Mouse (Mus musculus): ENCODE data around the gene Rhobtb3. TPM values are rescaled to one million over a fixed set of nuclear protein-coding genes. Genes with fewer than 3 reads are reported as not detected.

Rhobtb3 gene
- polyA plus RNA-seq (2015; fragmentation: Nextera tagmentation; extraction: Ambion mirVana): 17.6 and 18.3 TPM in 2 replicates

GRCm38 (mm10) chr13:75943189-75944043 lies at the start of gene Rhobtb3:
Rhobtb3 (minus strand) TSS chr13:75943925.
- Histone ChIP-seq H3K27ac (replicated peaks) (peak within 1 kb of the TSS; percentile 97), H3K4me1 (peaks cover 22% of the 10 kb centered on the region), H3K9me3 (replicated peaks) (no peaks in the 10 kb centered on the region), H3K4me2 (peak within 1 kb of the TSS; percentile 65), H3K9ac (replicated peaks) (peak within 1 kb of the TSS; percentile 79), H3K36me3 (peaks cover 2% of the 10 kb centered on the region), H3K4me3 (replicated peaks) (peak within 1 kb of the TSS; percentile 82), H3K27me3 (replicated peaks) (no peaks in the 10 kb centered on the region)
- ATAC-seq (ENCODE audit: low FRiP score): peak; percentile 92
- under 1% methylated on average over 107 of the region's 110 CpGs for WGBS

- Histone ChIP-seq H3K4me3 (replicated peaks) (no peak overlapping the region), H3K9me3 (replicated peaks) (0 out of 2 replicates have a peak, but pooled peaks cover 4% of the 10 kb centered on the region), H3K27me3 (replicated peaks) (no peaks in the 10 kb centered on the region), H3K36me3 (no peaks in the 10 kb centered on the region), H3K9ac (replicated peaks) (no peak overlapping the region), H3K27ac (replicated peaks) (peak overlapping the region; percentile 46; the same call in 1 of the 2 replicates), H3K4me1 (peaks cover 6% of the 10 kb centered on the region), H3K4me2 (no peak overlapping the region)
- peak; percentile 89 for ATAC-seq (ENCODE audit: low FRiP score)
- WGBS: 21% methylated on average over 9 of the region's 9 CpGs
Observed at GRCm38 (mm10) chr13:75992169-75993028, 48.7 kb upstream of the Rhobtb3 start.

- WGBS: 86% methylated on average over 1 of the region's 1 CpGs
- Histone ChIP-seq H3K4me1 (peaks cover 6% of the 10 kb centered on the region), H3K9ac (replicated peaks) (no peak overlapping the region), H3K36me3 (no peaks in the 10 kb centered on the region), H3K4me2 (no peak overlapping the region), H3K27ac (replicated peaks) (no peak overlapping the region), H3K27me3 (replicated peaks) (no peaks in the 10 kb centered on the region), H3K9me3 (replicated peaks) (no peaks in the 10 kb centered on the region), H3K4me3 (replicated peaks) (no peak overlapping the region)
- ATAC-seq (ENCODE audit: low FRiP score): no peak
Observed at GRCm38 (mm10) chr13:75988096-75988495, 44.4 kb upstream of the Rhobtb3 start.

GRCm38 (mm10) chr13:75981901-75982300 lies 38.2 kb upstream of the Rhobtb3 start:
- no peaks in the 10 kb centered on the region for H3K27me3 ChIP-seq (replicated peaks)
- no peak for ATAC-seq (ENCODE audit: low FRiP score)
- H3K4me3 ChIP-seq (replicated peaks): no peak overlapping the region
- no peaks in the 10 kb centered on the region for H3K4me1 ChIP-seq
- no peak overlapping the region for H3K9ac ChIP-seq (replicated peaks)
- H3K4me2 ChIP-seq: no peak overlapping the region
- H3K36me3 ChIP-seq: no peaks in the 10 kb centered on the region
- no peak overlapping the region for H3K27ac ChIP-seq (replicated peaks)
- no peaks in the 10 kb centered on the region for H3K9me3 ChIP-seq (replicated peaks)

GRCm38 (mm10) chr13:75976649-75977048 lies 32.9 kb upstream of the Rhobtb3 start:
- no peak for ATAC-seq (ENCODE audit: low FRiP score)
- WGBS: 94% methylated on average over 2 of the region's 2 CpGs
- Histone ChIP-seq H3K27ac (replicated peaks) (no peak overlapping the region), H3K4me1 (no peaks in the 10 kb centered on the region), H3K4me3 (replicated peaks) (no peak overlapping the region), H3K4me2 (no peak overlapping the region), H3K36me3 (no peaks in the 10 kb centered on the region), H3K9me3 (replicated peaks) (no peaks in the 10 kb centered on the region), H3K9ac (replicated peaks) (no peak overlapping the region), H3K27me3 (replicated peaks) (no peaks in the 10 kb centered on the region)

GRCm38 (mm10) chr13:75976218-75976617 lies 32.5 kb upstream of the Rhobtb3 start:
- ATAC-seq (ENCODE audit: low FRiP score): no peak
- 94% methylated on average over 2 of the region's 2 CpGs for WGBS

GRCm38 (mm10) chr13:75975629-75976028 lies 31.9 kb upstream of the Rhobtb3 start:
- no peak overlapping the region for H3K4me3 ChIP-seq (replicated peaks)
- no peaks in the 10 kb centered on the region for H3K9me3 ChIP-seq (replicated peaks)
- H3K36me3 ChIP-seq: no peaks in the 10 kb centered on the region
- no peaks in the 10 kb centered on the region for H3K4me1 ChIP-seq
- no peak for ATAC-seq (ENCODE audit: low FRiP score)
- no peak overlapping the region for H3K27ac ChIP-seq (replicated peaks)
- no peaks in the 10 kb centered on the region for H3K27me3 ChIP-seq (replicated peaks)
- H3K4me2 ChIP-seq: no peak overlapping the region
- WGBS: 69% methylated on average over 1 of the region's 1 CpGs
- H3K9ac ChIP-seq (replicated peaks): no peak overlapping the region

More at GRCm38 (mm10) chr13:75976218-75976617, 32.5 kb upstream of the Rhobtb3 start:
- Histone ChIP-seq H3K4me3 (replicated peaks) (no peak overlapping the region), H3K4me2 (no peak overlapping the region), H3K9me3 (replicated peaks) (no peaks in the 10 kb centered on the region), H3K36me3 (no peaks in the 10 kb centered on the region), H3K27ac (replicated peaks) (no peak overlapping the region), H3K4me1 (no peaks in the 10 kb centered on the region), H3K27me3 (replicated peaks) (no peaks in the 10 kb centered on the region), H3K9ac (replicated peaks) (no peak overlapping the region)

- 84% methylated on average over 2 of the region's 2 CpGs for WGBS
- no peak for ATAC-seq (ENCODE audit: low FRiP score)
- Histone ChIP-seq H3K4me3 (replicated peaks) (no peak overlapping the region), H3K4me1 (no peaks in the 10 kb centered on the region), H3K9ac (replicated peaks) (no peak overlapping the region), H3K4me2 (no peak overlapping the region), H3K27ac (replicated peaks) (no peak overlapping the region), H3K36me3 (no peaks in the 10 kb centered on the region), H3K27me3 (replicated peaks) (no peaks in the 10 kb centered on the region), H3K9me3 (replicated peaks) (no peaks in the 10 kb centered on the region)
Observed at GRCm38 (mm10) chr13:75974481-75974880, 30.8 kb upstream of the Rhobtb3 start.

GRCm38 (mm10) chr13:75966850-75967249 lies 23.1 kb upstream of the Rhobtb3 start, which contains the start of gene Spata9:
Spata9 (plus strand) TSS chr13:75967150.
- Histone ChIP-seq H3K4me3 (replicated peaks) (no peak within 1 kb of the TSS), H3K9ac (replicated peaks) (no peak within 1 kb of the TSS), H3K27ac (replicated peaks) (no peak within 1 kb of the TSS), H3K4me1 (no peaks in the 10 kb centered on the region), H3K4me2 (no peak within 1 kb of the TSS), H3K9me3 (replicated peaks) (no peaks in the 10 kb centered on the region), H3K27me3 (replicated peaks) (no peaks in the 10 kb centered on the region), H3K36me3 (no peaks in the 10 kb centered on the region)
- no peak for ATAC-seq (ENCODE audit: low FRiP score)
- 83% methylated on average over 1 of the region's 1 CpGs for WGBS

GRCm38 (mm10) chr13:75955357-75955992 lies 11.8 kb upstream of the Rhobtb3 start:
- no peak for ATAC-seq (ENCODE audit: low FRiP score)
- Histone ChIP-seq H3K27me3 (replicated peaks) (no peaks in the 10 kb centered on the region), H3K4me3 (replicated peaks) (no peak overlapping the region), H3K4me1 (no peaks in the 10 kb centered on the region), H3K9ac (replicated peaks) (no peak overlapping the region), H3K36me3 (no peaks in the 10 kb centered on the region), H3K4me2 (no peak overlapping the region), H3K27ac (replicated peaks) (no peak overlapping the region), H3K9me3 (replicated peaks) (no peaks in the 10 kb centered on the region)

- Histone ChIP-seq H3K9ac (replicated peaks) (no peak overlapping the region), H3K36me3 (no peaks in the 10 kb centered on the region), H3K27me3 (replicated peaks) (no peaks in the 10 kb centered on the region), H3K9me3 (replicated peaks) (no peaks in the 10 kb centered on the region), H3K4me3 (replicated peaks) (no peak overlapping the region), H3K4me2 (no peak overlapping the region), H3K4me1 (no peaks in the 10 kb centered on the region), H3K27ac (replicated peaks) (no peak overlapping the region)
- no peak for ATAC-seq (ENCODE audit: low FRiP score)
- 74% methylated on average over 1 of the region's 1 CpGs for WGBS
Observed at GRCm38 (mm10) chr13:75950295-75950694, 6.6 kb upstream of the Rhobtb3 start.
